Mouse (Mus musculus) lung, embryonic 14.5 days (tissue): ENCODE measurements around the gene Ophn1. TPM values are rescaled to one million over a fixed set of nuclear protein-coding genes. Genes with fewer than 3 reads are reported as not detected.

Source experiments
- ATAC-seq: fragments of 200-750 bp; cut with Nextera tagmentation; 2 replicates; pipeline ENCODE4 v1.8.0; 2017; ENCODE audit warnings: mild to moderate bottlenecking, moderate TSS enrichment, moderate library complexity; ENCODE audit not compliant: insufficient read depth
- DNase-seq: peaks from one replicate; pipeline ENCODE4 v3.0.0-alpha.2; 2015
- H3K27ac ChIP-seq: fragments of 300-500 bp; sonication (generic); 2 replicates; pipeline ENCODE4 v1.5.1; 2014; ENCODE audit warnings: low read depth, mild to moderate bottlenecking, moderate library complexity
- H3K27me3 ChIP-seq: fragments of 300-500 bp; sonication (generic); 2 replicates; pipeline ENCODE4 v1.6.1; 2014; ENCODE audit warnings: low read length, control low read depth; ENCODE audit not compliant: insufficient read depth
- H3K36me3 ChIP-seq: fragments of 300-500 bp; sonication (generic); 2 replicates; pipeline ENCODE4 v1.6.1; 2014; ENCODE audit warnings: control low read depth; ENCODE audit not compliant: insufficient read depth
- H3K4me1 ChIP-seq: fragments of 300-500 bp; sonication (generic); 2 replicates; pipeline ENCODE4 v1.6.1; 2014; ENCODE audit warnings: antibody characterized with exemption, control low read depth; ENCODE audit not compliant: insufficient read depth
- H3K4me2 ChIP-seq: fragments of 300-500 bp; sonication (generic); 2 replicates; pipeline ENCODE4 v1.6.1; 2014; ENCODE audit warnings: mild to moderate bottlenecking
- H3K4me3 ChIP-seq: fragments of 300-500 bp; sonication (generic); 2 replicates; pipeline ENCODE4 v1.5.1; 2014; ENCODE audit warnings: low read depth, low read length
- H3K9ac ChIP-seq: fragments of 300-500 bp; sonication (generic); 2 replicates; pipeline ENCODE4 v1.6.1; 2014
- H3K9me3 ChIP-seq: fragments of 300-500 bp; sonication (generic); 2 replicates; pipeline ENCODE4 v1.6.1; 2016; ENCODE audit warnings: low read depth, low read length, control low read depth
- CTCF ChIP-seq: IDR thresholded peaks from 2 replicates; pipeline ENCODE4 v1.5.1; 2016; ENCODE audit warnings: antibody characterized with exemption, low read depth
- WGBS: fragments of 180-500 bp; shearing (Covaris S2); extraction: QIAGEN DNeasy Blood & Tissue Kit; methylation state at CpG from one replicate; pipeline ENCODE4 v1.1.7; 2014; 5-methylcytosine and 5-hydroxymethylcytosine counted together
- polyA plus RNA-seq: library from polyadenylated mRNA; unstranded; fragments of >200 nt; fragmentation: Nextera tagmentation; extraction: Ambion mirVana; gene quantifications from 2 replicates; pipeline ENCODE4 v1.2.1, GENCODE M21; 2014

Gene Ophn1
- polyA plus RNA-seq, 1 experiment from 2014 or later, result 13.2 TPM

GRCm38 (mm10) chrX:98872064-98872463 is 18.8 kb downstream of the Ophn1 start:
- Histone ChIP-seq H3K9ac (no peak overlapping the region), H3K4me3 (no peak overlapping the region), H3K27ac (no peak overlapping the region), H3K36me3 (no peaks in the 10 kb centered on the region), H3K27me3 (no peaks in the 10 kb centered on the region), H3K4me2 (no peak overlapping the region), H3K9me3 (no peaks in the 10 kb centered on the region), H3K4me1 (no peaks in the 10 kb centered on the region)
- no peak for ATAC-seq
- WGBS, result 65% methylated on average over 1 of the region's 1 CpGs
- DNase-seq, result no peak
- TF ChIP-seq CTCF, result no peak

DNA sequence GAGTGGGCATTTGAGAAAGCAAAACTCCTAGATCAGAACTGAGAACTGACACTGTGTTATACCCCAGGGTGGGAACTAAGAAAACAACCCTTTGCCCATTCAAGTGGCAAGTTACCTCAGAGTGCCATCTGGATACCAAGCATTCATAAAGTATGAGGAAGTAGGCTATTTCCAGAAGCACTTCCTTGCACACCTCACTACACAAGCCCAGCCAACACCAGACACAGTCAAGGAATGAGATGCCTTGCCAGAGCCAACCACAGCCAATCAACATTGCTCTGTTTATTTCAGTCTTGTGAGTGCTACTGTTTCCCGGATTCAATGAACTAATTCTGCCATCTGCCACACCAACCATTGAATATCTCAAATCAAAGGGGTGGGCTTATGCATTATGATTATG is 20.3 kb downstream of the Ophn1 start:
- H3K9ac ChIP-seq, result no peak overlapping the region
- no peaks in the 10 kb centered on the region for H3K9me3 ChIP-seq
- ATAC-seq, result no peak
- H3K27ac ChIP-seq, result no peak overlapping the region
- H3K4me1 ChIP-seq, result no peaks in the 10 kb centered on the region
- DNase-seq, result no peak
- no peaks in the 10 kb centered on the region for H3K27me3 ChIP-seq
- 85% methylated on average over 1 of the region's 1 CpGs for WGBS
- H3K36me3 ChIP-seq, result no peaks in the 10 kb centered on the region
- H3K4me3 ChIP-seq, result no peak overlapping the region
- TF ChIP-seq CTCF, result no peak
- H3K4me2 ChIP-seq, result no peak overlapping the region

DNA sequence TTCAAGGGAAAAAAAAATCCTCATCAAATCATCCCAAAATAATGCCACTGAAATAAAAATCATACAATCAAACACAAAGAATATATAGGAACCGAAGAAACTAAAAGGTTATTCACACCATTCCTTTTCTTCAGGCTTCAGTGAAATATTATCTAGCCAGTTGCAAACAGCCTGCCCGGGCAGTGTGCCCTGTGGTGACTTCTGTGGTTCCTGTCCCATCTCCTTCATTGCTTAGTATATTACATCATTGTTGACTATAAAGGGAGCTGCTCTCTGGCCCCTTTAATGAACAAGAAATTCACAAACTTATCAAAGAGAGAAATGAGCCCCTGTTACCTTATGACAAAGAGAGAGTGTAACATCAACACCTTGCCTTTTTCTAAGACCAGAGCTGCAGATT is 21.1 kb downstream of the Ophn1 start:
- H3K9ac ChIP-seq, result no peak overlapping the region
- 65% methylated on average over 2 of the region's 2 CpGs for WGBS
- no peaks in the 10 kb centered on the region for H3K9me3 ChIP-seq

DNA sequence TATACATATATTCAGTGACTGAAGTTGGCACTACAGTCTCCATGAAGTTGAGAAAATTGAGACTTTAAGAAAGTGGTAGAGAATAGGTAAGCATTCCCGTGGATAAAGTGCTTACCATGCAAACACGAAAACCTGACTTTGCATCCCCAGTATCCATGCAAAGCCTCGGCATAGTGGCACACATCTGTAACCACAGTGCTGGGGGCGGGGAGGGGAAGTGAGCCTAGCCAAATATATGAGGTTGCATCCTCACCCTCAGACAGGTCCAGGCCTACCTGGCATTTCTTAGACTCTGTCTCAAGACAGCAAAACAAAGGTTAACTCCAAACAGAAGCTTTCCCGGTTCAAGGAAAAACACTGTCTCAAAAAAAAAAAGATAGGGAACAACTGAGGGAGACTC is 21.7 kb downstream of the Ophn1 start:
- H3K4me2 ChIP-seq, result no peak overlapping the region
- ATAC-seq (no peak), DNase-seq (no peak)
- H3K4me3 ChIP-seq, result no peak overlapping the region
- no peak overlapping the region for H3K27ac ChIP-seq
- H3K4me1 ChIP-seq, result no peaks in the 10 kb centered on the region
- 62% methylated on average over 5 of the region's 5 CpGs for WGBS
- no peak for TF ChIP-seq CTCF
- H3K9me3 ChIP-seq, result no peaks in the 10 kb centered on the region
- no peak overlapping the region for H3K9ac ChIP-seq
- no peaks in the 10 kb centered on the region for H3K27me3 ChIP-seq
- no peaks in the 10 kb centered on the region for H3K36me3 ChIP-seq

More for the DNA sequence above, 21.1 kb downstream of the Ophn1 start:
- no peak for ATAC-seq
- H3K4me2 ChIP-seq, result no peak overlapping the region
- no peak overlapping the region for H3K27ac ChIP-seq
- H3K36me3 ChIP-seq, result no peaks in the 10 kb centered on the region
- DNase-seq, result no peak
- no peaks in the 10 kb centered on the region for H3K27me3 ChIP-seq
- no peak overlapping the region for H3K4me3 ChIP-seq
- H3K4me1 ChIP-seq, result no peaks in the 10 kb centered on the region
- no peak for TF ChIP-seq CTCF

DNA sequence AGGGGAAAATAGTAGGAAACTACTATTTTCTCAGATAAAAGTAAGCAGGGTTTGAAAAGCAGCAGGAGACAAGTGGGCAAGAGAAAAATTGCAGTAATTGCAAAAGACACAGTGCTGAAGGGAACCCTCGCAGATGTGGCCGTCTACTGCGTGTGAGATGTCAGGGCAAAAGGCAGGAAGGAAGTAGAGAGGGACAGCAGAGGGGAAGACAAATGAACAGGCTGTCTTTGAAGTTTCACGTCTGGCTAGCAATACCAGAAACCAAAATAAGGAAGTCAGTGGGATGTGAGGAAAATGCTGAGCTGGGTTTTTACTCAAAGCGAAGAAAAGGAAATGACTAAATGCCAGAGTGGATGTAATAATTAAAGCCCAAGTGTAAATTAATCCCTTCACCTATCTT is 30.7 kb downstream of the Ophn1 start:
- no peaks in the 10 kb centered on the region for H3K27me3 ChIP-seq
- no peak for ATAC-seq
- TF ChIP-seq CTCF, result no peak
- H3K4me3 ChIP-seq, result no peak overlapping the region
- no peak overlapping the region for H3K27ac ChIP-seq
- no peaks in the 10 kb centered on the region for H3K4me1 ChIP-seq
- peak; percentile 30 for DNase-seq
- no peaks in the 10 kb centered on the region for H3K9me3 ChIP-seq
- WGBS, result 25% methylated on average over 5 of the region's 5 CpGs
- no peak overlapping the region for H3K4me2 ChIP-seq
- H3K9ac ChIP-seq, result no peak overlapping the region
- H3K36me3 ChIP-seq, result no peaks in the 10 kb centered on the region

DNA sequence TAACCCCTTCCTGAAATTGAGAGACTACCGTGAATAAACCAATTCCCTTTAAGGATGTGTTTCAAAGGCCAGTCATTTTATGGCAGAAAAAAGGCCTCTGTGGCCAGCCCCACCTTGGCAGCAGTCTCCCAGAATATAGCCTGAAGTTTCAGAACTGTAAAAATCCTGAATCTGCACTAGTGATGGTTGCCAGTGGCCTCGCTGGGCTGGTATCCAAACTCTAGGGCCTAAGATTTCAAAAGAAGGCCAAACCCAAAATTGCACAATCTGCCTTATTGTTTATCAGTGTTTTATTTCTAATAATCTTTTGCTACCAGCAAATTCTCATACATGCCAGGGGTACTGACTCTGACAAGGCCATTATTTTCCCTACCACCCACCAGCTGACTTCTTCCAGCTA is 34.8 kb downstream of the Ophn1 start:
- WGBS, result 68% methylated on average over 2 of the region's 2 CpGs
- Histone ChIP-seq H3K4me3 (no peak overlapping the region), H3K4me1 (no peaks in the 10 kb centered on the region), H3K4me2 (no peak overlapping the region), H3K27ac (no peak overlapping the region), H3K36me3 (no peaks in the 10 kb centered on the region), H3K27me3 (no peaks in the 10 kb centered on the region), H3K9me3 (no peaks in the 10 kb centered on the region), H3K9ac (no peak overlapping the region)
- TF ChIP-seq CTCF, result no peak
- DNase-seq (peak; percentile 42), ATAC-seq (no peak)

GRCm38 (mm10) chrX:98850869-98851268 is 40.0 kb downstream of the Ophn1 start:
- no peak overlapping the region for H3K27ac ChIP-seq
- no peaks in the 10 kb centered on the region for H3K4me1 ChIP-seq
- 76% methylated on average over 6 of the region's 6 CpGs for WGBS
- H3K27me3 ChIP-seq, result no peaks in the 10 kb centered on the region
- no peaks in the 10 kb centered on the region for H3K9me3 ChIP-seq
- H3K9ac ChIP-seq, result no peak overlapping the region
- H3K36me3 ChIP-seq, result no peaks in the 10 kb centered on the region
- no peak for ATAC-seq
- no peak for TF ChIP-seq CTCF
- DNase-seq, result no peak
- H3K4me3 ChIP-seq, result no peak overlapping the region
- H3K4me2 ChIP-seq, result no peak overlapping the region

- ATAC-seq (no peak), DNase-seq (no peak)
- no peaks in the 10 kb centered on the region for H3K4me1 ChIP-seq
- H3K27me3 ChIP-seq, result no peaks in the 10 kb centered on the region
- H3K36me3 ChIP-seq, result no peaks in the 10 kb centered on the region
- H3K9me3 ChIP-seq, result no peaks in the 10 kb centered on the region
- no peak overlapping the region for H3K27ac ChIP-seq
- H3K4me3 ChIP-seq, result no peak overlapping the region
- 33% methylated on average over 2 of the region's 2 CpGs for WGBS
- H3K9ac ChIP-seq, result no peak overlapping the region
- H3K4me2 ChIP-seq, result no peak overlapping the region
- TF ChIP-seq CTCF, result no peak
Observed at GRCm38 (mm10) chrX:98841606-98842005, 49.2 kb downstream of the Ophn1 start.
